Mouse (Mus musculus) MEL (cell line): Measurements from ENCODE around the gene Pef1. TPM values are rescaled to one million over a fixed set of nuclear protein-coding genes. Genes with fewer than 3 reads are reported as not detected.

ENCODE experiments used
- DNase-seq: peaks from one replicate; pipeline ENCODE4 v3.0.0; 2011; ENCODE audit warnings: low read depth, low spot score
- H3K27ac ChIP-seq: 2 replicates; pipeline ENCODE4 v1.5.1; 2012; ENCODE audit warnings: low read depth, mild to moderate bottlenecking, control low read depth, low read length, moderate library complexity; ENCODE audit not compliant: control insufficient read depth
- H3K27me3 ChIP-seq, 2 experiments: fragments of 150-350 bp in 1 of 2; sonication (generic) in 1 of 2; 2 replicates each; pipeline ENCODE4 v1.6.1; 2012; ENCODE audit warnings: low read length in 2 of 2, mild to moderate bottlenecking in 2 of 2, improper control_type of control experiment in 1 of 2, moderate library complexity in 1 of 2; ENCODE audit not compliant: insufficient read depth in 2 of 2, control insufficient read depth in 1 of 2
- H3K36me3 ChIP-seq, 2 experiments: 2 replicates each; pipeline ENCODE4 v1.6.1; 2012 to 2014; ENCODE audit warnings: low read length in 2 of 2, improper control_type of control experiment in 1 of 2, inconsistent platforms in 1 of 2, mild to moderate bottlenecking in 1 of 2; ENCODE audit not compliant: insufficient read depth in 2 of 2, control insufficient read depth in 1 of 2
- H3K4me1 ChIP-seq, 2 experiments: fragments of 150-350 bp in 1 of 2; sonication (generic) in 1 of 2; 2 replicates each; pipeline ENCODE4 v1.6.1; 2012; ENCODE audit warnings: low read length in 2 of 2, improper control_type of control experiment in 1 of 2, mild to moderate bottlenecking in 1 of 2; ENCODE audit not compliant: insufficient read depth in 2 of 2, control insufficient read depth in 1 of 2
- H3K4me3 ChIP-seq, 2 experiments: fragments of 150-350 bp in 1 of 2; sonication (generic) in 1 of 2; 2 replicates each; pipeline ENCODE4 v1.5.1; 2012; ENCODE audit warnings: low read depth in 2 of 2, low read length in 2 of 2, mild to moderate bottlenecking in 2 of 2, moderate library complexity in 2 of 2, control low read depth in 1 of 2, improper control_type of control experiment in 1 of 2; ENCODE audit not compliant: control insufficient read depth in 1 of 2, insufficient read depth in 1 of 2
- H3K79me2 ChIP-seq: 2 replicates; pipeline ENCODE4 v1.6.1; 2012; ENCODE audit warnings: mild to moderate bottlenecking, low read length, moderate library complexity; ENCODE audit not compliant: control insufficient read depth, poor library complexity, insufficient read depth
- H3K9ac ChIP-seq: 2 replicates; pipeline ENCODE4 v1.6.1; 2012; ENCODE audit warnings: low read depth, mild to moderate bottlenecking, control low read depth, low read length, moderate library complexity; ENCODE audit not compliant: control insufficient read depth, poor library complexity, severe bottlenecking
- H3K9me3 ChIP-seq: fragments of 150-350 bp; sonication (generic); replicated peaks from 2 replicates; pipeline ENCODE4 v1.6.1; 2012; ENCODE audit warnings: mild to moderate bottlenecking, low read length, improper control_type of control experiment, moderate library complexity; ENCODE audit not compliant: insufficient read depth
- CTCF ChIP-seq, 3 experiments: IDR thresholded peaks in 2 of 3; conservative IDR thresholded peaks in 1 of 3; 2 replicates each; pipeline ENCODE4 v1.5.1; 2011 to 2012; ENCODE audit warnings: low read length in 3 of 3, low read depth in 2 of 3, mild to moderate bottlenecking in 2 of 3, improper control_type of control experiment in 1 of 3, inconsistent platforms in 1 of 3, mixed read lengths in 1 of 3, moderate library complexity in 1 of 3; ENCODE audit not compliant: control insufficient read depth in 1 of 3, insufficient read depth in 1 of 3, poor library complexity in 1 of 3, severe bottlenecking in 1 of 3
- E2F4 ChIP-seq: IDR thresholded peaks from 2 replicates; pipeline ENCODE4 v1.6.1; 2011; ENCODE audit warnings: low read depth, low read length, improper control_type of control experiment, borderline replicate concordance
- ELF1 ChIP-seq: IDR thresholded peaks from 2 replicates; pipeline ENCODE4 v1.6.1; 2014; ENCODE audit warnings: low read depth, mild to moderate bottlenecking, inconsistent platforms, low read length, improper control_type of control experiment, moderate library complexity
- GABPA ChIP-seq: IDR thresholded peaks from 2 replicates; pipeline ENCODE4 v1.6.1; 2012; ENCODE audit warnings: low read depth, mild to moderate bottlenecking, inconsistent platforms, low read length, improper control_type of control experiment, moderate library complexity
- JUND ChIP-seq: IDR thresholded peaks from 2 replicates; pipeline ENCODE4 v1.6.1; 2011; ENCODE audit warnings: low read depth, mild to moderate bottlenecking, improper control_type of control experiment, low read length
- MAFK ChIP-seq: IDR thresholded peaks from 2 replicates; pipeline ENCODE4 v1.6.1; 2011; ENCODE audit warnings: low read depth, mild to moderate bottlenecking, low read length, improper control_type of control experiment, borderline replicate concordance
- MAZ ChIP-seq: IDR thresholded peaks from 2 replicates; pipeline ENCODE4 v1.6.1; 2012; ENCODE audit warnings: low read depth, mild to moderate bottlenecking, inconsistent platforms, low read length, improper control_type of control experiment
- MYC ChIP-seq: IDR thresholded peaks from 2 replicates; pipeline ENCODE4 v1.6.1; 2011; ENCODE audit warnings: low read depth, mild to moderate bottlenecking, low read length, improper control_type of control experiment, moderate library complexity
- NRF1 ChIP-seq: IDR thresholded peaks from 2 replicates; pipeline ENCODE4 v1.6.1; 2014; ENCODE audit warnings: low read depth, mild to moderate bottlenecking, inconsistent platforms, low read length, improper control_type of control experiment, moderate library complexity; ENCODE audit not compliant: poor library complexity, insufficient read depth, severe bottlenecking
- POLR2A ChIP-seq, 2 experiments: IDR thresholded peaks; 2 replicates each; pipeline ENCODE4 v1.6.1; 2011 to 2012; ENCODE audit warnings: low read length in 2 of 2, mild to moderate bottlenecking in 2 of 2, control low read depth in 1 of 2, improper control_type of control experiment in 1 of 2, low read depth in 1 of 2, moderate library complexity in 1 of 2; ENCODE audit not compliant: control insufficient read depth in 1 of 2, insufficient read depth in 1 of 2, poor library complexity in 1 of 2
- POLR2AphosphoS5 ChIP-seq: IDR thresholded peaks from 2 replicates; pipeline ENCODE4 v1.6.1; 2012; ENCODE audit warnings: low read depth, borderline replicate concordance, mild to moderate bottlenecking, inconsistent platforms, low read length, moderate library complexity, mixed read lengths
- RAD21 ChIP-seq: IDR thresholded peaks from 2 replicates; pipeline ENCODE4 v1.6.1; 2011; ENCODE audit warnings: mild to moderate bottlenecking, low read depth, low read length, improper control_type of control experiment
- SIN3A ChIP-seq: IDR thresholded peaks from 2 replicates; pipeline ENCODE4 v1.6.1; 2012; ENCODE audit warnings: low read length, improper control_type of control experiment, inconsistent platforms
- SMC3 ChIP-seq: IDR thresholded peaks from 2 replicates; pipeline ENCODE4 v1.6.1; 2011; ENCODE audit warnings: low read depth, low read length, improper control_type of control experiment
- ZC3H11A ChIP-seq: IDR thresholded peaks from 2 replicates; pipeline ENCODE4 v1.6.1; 2012; ENCODE audit warnings: low read depth, mild to moderate bottlenecking, inconsistent platforms, low read length, improper control_type of control experiment
- ZKSCAN1 ChIP-seq: IDR thresholded peaks from 2 replicates; pipeline ENCODE4 v1.6.1; 2012; ENCODE audit warnings: low read depth, mild to moderate bottlenecking, inconsistent platforms, low read length, improper control_type of control experiment, moderate library complexity
- ZNF384 ChIP-seq: IDR thresholded peaks from 2 replicates; pipeline ENCODE4 v1.6.1; 2012; ENCODE audit warnings: low read depth, mild to moderate bottlenecking, inconsistent platforms, low read length, improper control_type of control experiment
- polyA plus RNA-seq, 2 experiments: library from polyadenylated mRNA; stranded (reverse) in 1 of 2; unstranded in 1 of 2; fragments of >175 nt in 1 of 2; fragments of >200 nt in 1 of 2; gene quantifications; 2 replicates each; pipeline versions ENCODE4 v1.2.1 to v1.2.4; 2012; ENCODE audit warnings: low replicate concordance in 2 of 2, low read depth in 1 of 2; ENCODE audit not compliant: insufficient read length in 2 of 2, insufficient read depth in 1 of 2, missing spikeins in 1 of 2
- total RNA-seq: library from RNA; depleted of rRNA; stranded (reverse); fragments of 300-350 nt; gene quantifications from 2 replicates; pipeline ENCODE4 v1.2.3, GENCODE M21; 2012

The Pef1 gene
- total and polyA plus RNA-seq, 3 experiments, result 27.3 to 49.8 TPM; not detected in 1

DNA sequence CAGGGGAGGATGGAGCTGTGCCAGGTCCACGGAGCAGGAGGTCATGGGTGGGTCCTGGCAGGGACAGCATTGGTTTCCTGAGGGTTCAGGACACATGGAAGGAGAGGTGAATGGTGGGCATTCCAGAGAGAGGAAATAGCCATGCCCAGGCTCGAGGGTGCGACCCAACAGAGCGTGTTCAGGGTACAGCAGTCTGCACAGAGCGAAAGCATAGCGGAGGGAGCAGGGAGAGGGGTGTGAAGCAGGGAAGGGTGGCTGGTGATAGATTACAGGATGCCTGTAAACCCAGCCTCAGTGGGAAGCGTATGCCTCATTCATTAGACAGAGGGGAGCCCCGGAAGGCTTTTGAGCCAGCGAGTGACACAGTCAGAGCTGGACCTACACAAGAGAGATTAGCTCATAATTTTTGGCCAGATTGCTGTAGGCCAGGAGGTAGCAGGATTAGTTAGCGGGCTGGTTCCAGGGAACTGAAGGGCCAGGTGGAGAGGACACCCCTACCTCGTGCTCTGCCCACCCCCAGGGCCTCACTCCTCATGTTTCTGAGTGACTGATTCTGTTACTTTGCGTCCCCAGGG is 17.0 kb upstream of the Pef1 start:
- no peaks in the 10 kb centered on the region for H3K79me2 ChIP-seq
- H3K27ac ChIP-seq, result no peak overlapping the region
- no peaks in the 10 kb centered on the region for H3K36me3 ChIP-seq
- no peak for DNase-seq
- no peak overlapping the region for H3K4me3 ChIP-seq
- H3K27me3 ChIP-seq, result peaks cover 0 to 2% of the 10 kb centered on the region in 2 experiments; a peak in 3 of 4 replicates
- H3K4me1 ChIP-seq, result no peaks in the 10 kb centered on the region
- TF ChIP-seq JUND (no peak), MAFK (no peak), POLR2AphosphoS5 (no peak), MAZ (no peak), SIN3A (no peak), GABPA (no peak), ZKSCAN1 (no peak), ZNF384 (no peak), SMC3 (no peak), E2F4 (no peak), MYC (no peak), ELF1 (no peak)
- TF ChIP-seq, all 39 proteins: peak for 0
- no peaks in the 10 kb centered on the region for H3K9me3 ChIP-seq
- H3K9ac ChIP-seq, result no peak overlapping the region

DNA sequence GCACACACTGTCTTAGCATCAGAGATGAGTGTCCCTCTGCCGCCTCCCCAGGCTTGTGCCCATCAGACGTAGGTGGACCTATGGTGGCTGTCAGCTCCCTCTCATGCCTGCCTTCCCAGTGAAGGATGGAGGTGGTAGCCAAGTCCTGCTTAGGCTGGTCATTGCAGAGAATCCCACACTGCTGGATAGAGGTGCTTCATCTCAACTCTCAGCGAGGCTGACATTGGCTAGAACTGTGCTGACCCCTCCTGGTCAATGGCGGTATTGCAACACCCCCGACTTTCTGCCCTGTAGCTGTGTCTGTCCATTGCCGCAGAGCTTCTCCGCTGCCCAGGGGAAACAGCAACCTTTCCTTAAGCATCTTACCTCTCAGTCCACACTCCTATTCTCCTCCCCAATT is 15.1 kb upstream of the Pef1 start:
- Histone ChIP-seq H3K9ac (no peak overlapping the region), H3K27me3 (peaks cover 1 to 3% of the 10 kb centered on the region in 2 experiments; a peak in 2 of 4 replicates), H3K36me3 (no peaks in the 10 kb centered on the region), H3K27ac (no peak overlapping the region), H3K4me3 (no peak overlapping the region), H3K4me1 (no peaks in the 10 kb centered on the region), H3K9me3 (no peaks in the 10 kb centered on the region), H3K79me2 (no peaks in the 10 kb centered on the region)
- peak; percentile 75 for DNase-seq
- TF ChIP-seq SMC3 (peak; percentile 93), NRF1 (no peak), POLR2A (IDR thresholded peaks at IDR 0.05; ENCODE audit: control insufficient read depth in 1 of 2, insufficient read depth in 1 of 2, low read depth in 1 of 2, low read length in 2 of 2, poor library complexity in 1 of 2) (no peak), ZC3H11A (peak; percentile 88), CTCF (IDR thresholded peaks at IDR 0.05 in 2 of 3, conservative IDR thresholded peaks at IDR 0.05 in 1 of 3; ENCODE audit: control insufficient read depth in 1 of 3, insufficient read depth in 1 of 3, low read depth in 2 of 3, low read length in 3 of 3, poor library complexity in 1 of 3, severe bottlenecking in 1 of 3) (peak; percentile 91 to 100 (median 96)), E2F4 (no peak), RAD21 (peak; percentile 97)
